Mouse (Mus musculus) MEL (cell line): ENCODE measurements around the gene Vmn2r116. TPM values are rescaled to one million over a fixed set of nuclear protein-coding genes. Genes with fewer than 3 reads are reported as not detected.

Experiments used
- DNase-seq: peaks from one replicate; pipeline ENCODE4 v3.0.0; 2011; ENCODE audit warnings: low read depth, low spot score
- H3K27ac ChIP-seq: 2 replicates; pipeline ENCODE4 v1.5.1; 2012; ENCODE audit warnings: low read depth, mild to moderate bottlenecking, control low read depth, low read length, moderate library complexity; ENCODE audit not compliant: control insufficient read depth
- H3K27me3 ChIP-seq, 2 experiments: fragments of 150-350 bp in 1 of 2; sonication (generic) in 1 of 2; 2 replicates each; pipeline ENCODE4 v1.6.1; 2012; ENCODE audit warnings: low read length in 2 of 2, mild to moderate bottlenecking in 2 of 2, improper control_type of control experiment in 1 of 2, moderate library complexity in 1 of 2; ENCODE audit not compliant: insufficient read depth in 2 of 2, control insufficient read depth in 1 of 2
- H3K36me3 ChIP-seq, 2 experiments: 2 replicates each; pipeline ENCODE4 v1.6.1; 2012 to 2014; ENCODE audit warnings: low read length in 2 of 2, improper control_type of control experiment in 1 of 2, inconsistent platforms in 1 of 2, mild to moderate bottlenecking in 1 of 2; ENCODE audit not compliant: insufficient read depth in 2 of 2, control insufficient read depth in 1 of 2
- H3K4me1 ChIP-seq, 2 experiments: fragments of 150-350 bp in 1 of 2; sonication (generic) in 1 of 2; 2 replicates each; pipeline ENCODE4 v1.6.1; 2012; ENCODE audit warnings: low read length in 2 of 2, improper control_type of control experiment in 1 of 2, mild to moderate bottlenecking in 1 of 2; ENCODE audit not compliant: insufficient read depth in 2 of 2, control insufficient read depth in 1 of 2
- H3K4me3 ChIP-seq, 2 experiments: fragments of 150-350 bp in 1 of 2; sonication (generic) in 1 of 2; 2 replicates each; pipeline ENCODE4 v1.5.1; 2012; ENCODE audit warnings: low read depth in 2 of 2, low read length in 2 of 2, mild to moderate bottlenecking in 2 of 2, moderate library complexity in 2 of 2, control low read depth in 1 of 2, improper control_type of control experiment in 1 of 2; ENCODE audit not compliant: control insufficient read depth in 1 of 2, insufficient read depth in 1 of 2
- H3K79me2 ChIP-seq: 2 replicates; pipeline ENCODE4 v1.6.1; 2012; ENCODE audit warnings: mild to moderate bottlenecking, low read length, moderate library complexity; ENCODE audit not compliant: control insufficient read depth, poor library complexity, insufficient read depth
- H3K9ac ChIP-seq: 2 replicates; pipeline ENCODE4 v1.6.1; 2012; ENCODE audit warnings: low read depth, mild to moderate bottlenecking, control low read depth, low read length, moderate library complexity; ENCODE audit not compliant: control insufficient read depth, poor library complexity, severe bottlenecking
- H3K9me3 ChIP-seq: fragments of 150-350 bp; sonication (generic); replicated peaks from 2 replicates; pipeline ENCODE4 v1.6.1; 2012; ENCODE audit warnings: mild to moderate bottlenecking, low read length, improper control_type of control experiment, moderate library complexity; ENCODE audit not compliant: insufficient read depth
- MAZ ChIP-seq: IDR thresholded peaks from 2 replicates; pipeline ENCODE4 v1.6.1; 2012; ENCODE audit warnings: low read depth, mild to moderate bottlenecking, inconsistent platforms, low read length, improper control_type of control experiment
- POLR2AphosphoS5 ChIP-seq: IDR thresholded peaks from 2 replicates; pipeline ENCODE4 v1.6.1; 2012; ENCODE audit warnings: low read depth, borderline replicate concordance, mild to moderate bottlenecking, inconsistent platforms, low read length, moderate library complexity, mixed read lengths
- polyA plus RNA-seq, 2 experiments: library from polyadenylated mRNA; stranded (reverse) in 1 of 2; unstranded in 1 of 2; fragments of >175 nt in 1 of 2; fragments of >200 nt in 1 of 2; gene quantifications; 2 replicates each; pipeline versions ENCODE4 v1.2.1 to v1.2.4; 2012; ENCODE audit warnings: low replicate concordance in 2 of 2, low read depth in 1 of 2; ENCODE audit not compliant: insufficient read length in 2 of 2, insufficient read depth in 1 of 2, missing spikeins in 1 of 2
- total RNA-seq: library from RNA; depleted of rRNA; stranded (reverse); fragments of 300-350 nt; gene quantifications from 2 replicates; pipeline ENCODE4 v1.2.3, GENCODE M21; 2012; rRNA removed

Gene Vmn2r116
- total and polyA plus RNA-seq, 3 experiments = not detected

- Histone ChIP-seq H3K36me3 (no peaks in the 10 kb centered on the region), H3K9ac (no peak overlapping the region), H3K27me3 (no peaks in the 10 kb centered on the region), H3K27ac (no peak overlapping the region), H3K4me1 (no peaks in the 10 kb centered on the region), H3K4me3 (no peak overlapping the region), H3K9me3 (no peaks in the 10 kb centered on the region)
- TF ChIP-seq POLR2AphosphoS5 (no peak), MAZ (no peak)
- TF ChIP-seq, all 39 proteins: peak for 0
- no peak for DNase-seq
- H3K79me2 ChIP-seq = no peaks in the 10 kb centered on the region
These were observed 48.8 kb downstream of the Vmn2r116 start for GRCm38 (mm10) chr17:23433150-23433679.

Other genes starting within 250 kb of the Vmn2r116 start
- 0.85 and 0.89 TPM in 2 replicates for gene Zfp40, start 191.4 kb upstream of the Vmn2r116 start, total RNA-seq
- gene Zfp40, start 191.4 kb upstream of the Vmn2r116 start, polyA plus RNA-seq = 1 to 10 TPM in 1 of 2 experiments, not detected in 1; 1.3 TPM
- gene Vmn2r114, start 72.1 kb upstream of the Vmn2r116 start, total RNA-seq = under 0.01 TPM in 1 of 2 replicates, not detected in the other
- gene Vmn2r114, start 72.1 kb upstream of the Vmn2r116 start, polyA plus RNA-seq = under 1 TPM in 1 of 2 experiments, not detected in 1; 0.03 TPM
- not detected in 2 replicates for gene Vmn2r115, start 40.9 kb upstream of the Vmn2r116 start, total RNA-seq
- gene Vmn2r115, start 40.9 kb upstream of the Vmn2r116 start, polyA plus RNA-seq = under 1 TPM in 1 of 2 experiments, not detected in 1; 0.03 TPM
- not detected in 2 replicates for gene Vmn2r117, start 95.1 kb downstream of the Vmn2r116 start, total RNA-seq
- not detected for gene Vmn2r117, start 95.1 kb downstream of the Vmn2r116 start, polyA plus RNA-seq
- gene Zfp213, start 179.6 kb downstream of the Vmn2r116 start, total RNA-seq = 3.4 and 3.8 TPM in 2 replicates
- gene Zfp213, start 179.6 kb downstream of the Vmn2r116 start, polyA plus RNA-seq = 1 to 10 TPM in 1 of 2 experiments, not detected in 1; 3.0 TPM
- 0.08 and 0.16 TPM in 2 replicates for gene Zfp13, start 214.9 kb downstream of the Vmn2r116 start, total RNA-seq
- gene Zfp13, start 214.9 kb downstream of the Vmn2r116 start, polyA plus RNA-seq = under 1 TPM in 1 of 2 experiments, not detected in 1; 0.38 TPM
- not detected in 2 replicates for gene Zscan10, start 216.3 kb downstream of the Vmn2r116 start, total RNA-seq
- under 1 TPM in 1 of 2 experiments, not detected in 1; 0.08 TPM for gene Zscan10, start 216.3 kb downstream of the Vmn2r116 start, polyA plus RNA-seq